Mouse (Mus musculus): ENCODE data around the gene Gm20605.
A peak's percentile ranks its signal among the peaks of the same experiment; 100 is the strongest.

The Gm20605 gene

GRCm38 (mm10) chr5:137652474-137652873, 23.5 kb downstream of the Gm20605 start:
- DNase-seq (ENCODE audit: low spot score), result no peak

- DNase-seq (ENCODE audit: low spot score), result no peak
These were observed 24.4 kb downstream of the Gm20605 start for GRCm38 (mm10) chr5:137653366-137653765.

- DNase-seq (ENCODE audit: low spot score), result no peak
These were observed 25.8 kb downstream of the Gm20605 start for GRCm38 (mm10) chr5:137654746-137655145.

- DNase-seq (ENCODE audit: low spot score), result peak; percentile 57
These were observed 28.0 kb downstream of the Gm20605 start for GRCm38 (mm10) chr5:137656977-137657376.

GRCm38 (mm10) chr5:137660064-137660688, 31.2 kb downstream of the Gm20605 start:
- DNase-seq (ENCODE audit: low spot score), result no peak

- DNase-seq (ENCODE audit: low spot score), result no peak
These were observed 34.1 kb downstream of the Gm20605 start for GRCm38 (mm10) chr5:137663057-137663456.

- no peak for DNase-seq (ENCODE audit: low spot score)
These were observed 40.0 kb downstream of the Gm20605 start for GRCm38 (mm10) chr5:137668971-137669370.

- no peak for DNase-seq (ENCODE audit: low spot score)
These were observed 41.3 kb downstream of the Gm20605 start for GRCm38 (mm10) chr5:137670240-137670639.

GRCm38 (mm10) chr5:137671443-137672240, 42.7 kb downstream of the Gm20605 start:
- DNase-seq (ENCODE audit: low spot score), result no peak

GRCm38 (mm10) chr5:137672361-137672760, 43.4 kb downstream of the Gm20605 start:
- DNase-seq (ENCODE audit: low spot score), result no peak

- no peak for DNase-seq (ENCODE audit: low spot score)
These were observed 44.0 kb downstream of the Gm20605 start for GRCm38 (mm10) chr5:137673015-137673414.

- no peak for DNase-seq (ENCODE audit: low spot score)
These were observed 45.8 kb downstream of the Gm20605 start for GRCm38 (mm10) chr5:137674786-137675185.

GRCm38 (mm10) chr5:137677859-137678258, 48.9 kb downstream of the Gm20605 start:
- DNase-seq (ENCODE audit: low spot score), result no peak

GRCm38 (mm10) chr5:137678736-137679135, 49.8 kb downstream of the Gm20605 start:
- DNase-seq (ENCODE audit: low spot score), result no peak

- no peak for DNase-seq (ENCODE audit: low spot score)
These were observed 50.8 kb downstream of the Gm20605 start for GRCm38 (mm10) chr5:137679726-137680125.

- no peak for DNase-seq (ENCODE audit: low spot score)
These were observed 53.6 kb downstream of the Gm20605 start for GRCm38 (mm10) chr5:137682526-137682925.

GRCm38 (mm10) chr5:137683388-137684293, 54.7 kb downstream of the Gm20605 start:
- DNase-seq (ENCODE audit: low spot score), result no peak

- DNase-seq (ENCODE audit: low spot score), result peak; percentile 98
These were observed 55.5 kb downstream of the Gm20605 start, which contains the start of gene Agfg2 for GRCm38 (mm10) chr5:137684294-137685123. TSS of gene Agfg2 (minus strand) at chr5:137684726.

- DNase-seq (ENCODE audit: low spot score), result no peak
These were observed 56.7 kb downstream of the Gm20605 start for GRCm38 (mm10) chr5:137685653-137686052.

GRCm38 (mm10) chr5:137686127-137686790, 57.3 kb downstream of the Gm20605 start:
- no peak for DNase-seq (ENCODE audit: low spot score)

- no peak for DNase-seq (ENCODE audit: low spot score)
These were observed 61.0 kb downstream of the Gm20605 start for GRCm38 (mm10) chr5:137689974-137690373.

Data from layer of hippocampus, adult 9-10 months (tissue).